Mouse (Mus musculus) forebrain, embryonic 12.5 days (tissue): ENCODE data around the gene Il17f. TPM values are rescaled to one million over a fixed set of nuclear protein-coding genes. Genes with fewer than 3 reads are reported as not detected.
A peak's percentile ranks its signal among the peaks of the same experiment; 100 is the strongest.
"Not testable (repeated sequence)": the region's sequence is repeated elsewhere in the genome, so short reads cannot be mapped to it uniquely, and the experiment has no call there.

Experiments used
- ATAC-seq: fragments of 200-750 bp; cut with Nextera tagmentation; 2 replicates; pipeline ENCODE4 v1.8.0; 2017; ENCODE audit warnings: moderate TSS enrichment; ENCODE audit not compliant: low FRiP score
- H3K27ac ChIP-seq: fragments of 300-500 bp; sonication (generic); 2 replicates; pipeline ENCODE4 v1.5.1; 2016; ENCODE audit warnings: mild to moderate bottlenecking
- H3K27me3 ChIP-seq: fragments of 300-500 bp; sonication (generic); 2 replicates; pipeline ENCODE4 v1.6.1; 2016; ENCODE audit warnings: mild to moderate bottlenecking
- H3K36me3 ChIP-seq: fragments of 300-500 bp; sonication (generic); replicated peaks from 2 replicates; pipeline ENCODE4 v1.6.1; 2016; ENCODE audit warnings: mild to moderate bottlenecking
- H3K4me1 ChIP-seq: fragments of 300-500 bp; sonication (generic); 2 replicates; pipeline ENCODE4 v1.6.1; 2016
- H3K4me2 ChIP-seq: fragments of 300-500 bp; sonication (generic); 2 replicates; pipeline ENCODE4 v1.6.1; 2016; ENCODE audit warnings: mild to moderate bottlenecking, moderate library complexity
- H3K4me3 ChIP-seq: fragments of 300-500 bp; sonication (generic); replicated peaks from 2 replicates; pipeline ENCODE4 v1.5.1; 2016; ENCODE audit warnings: mild to moderate bottlenecking
- H3K9ac ChIP-seq: fragments of 300-500 bp; sonication (generic); 2 replicates; pipeline ENCODE4 v1.6.1; 2016; ENCODE audit warnings: mild to moderate bottlenecking
- H3K9me3 ChIP-seq: fragments of 300-500 bp; sonication (generic); 2 replicates; pipeline ENCODE4 v1.6.1; 2016
- WGBS: fragments of 180-500 bp; shearing (Covaris S2); methylation state at CpG from one replicate; pipeline ENCODE4 v1.1.7; 2016; 5-methylcytosine and 5-hydroxymethylcytosine counted together
- polyA plus RNA-seq: library from polyadenylated mRNA; unstranded; fragments of >200 nt; fragmentation: Nextera tagmentation; extraction: Ambion mirVana; gene quantifications from 2 replicates; pipeline ENCODE4 v1.2.1, GENCODE M21; 2016

Il17f gene
- 0.43 TPM in 1 of 2 replicates, not detected in the other for polyA plus RNA-seq

GRCm38 (mm10) chr1:20790517-20790916, at the start of gene Il17f:
Gene Il17f (minus strand): TSS chr1:20790617.
- not testable (repeated sequence) for H3K9ac ChIP-seq, H3K27ac ChIP-seq, H3K27me3 ChIP-seq, H3K4me1 ChIP-seq, H3K9me3 ChIP-seq, H3K36me3 ChIP-seq, H3K4me2 ChIP-seq, H3K4me3 ChIP-seq, ATAC-seq
- no CpG with 5 or more reads among the region's 1 CpGs for WGBS

GRCm38 (mm10) chr1:20839911-20840310, 49.5 kb upstream of the Il17f start:
- Histone ChIP-seq H3K4me3 (no peak overlapping the region), H3K9me3 (no peaks in the 10 kb centered on the region), H3K27me3 (no peaks in the 10 kb centered on the region), H3K4me2 (no peak overlapping the region), H3K36me3 (no peaks in the 10 kb centered on the region), H3K4me1 (peaks cover under 1% of the 10 kb centered on the region; the same call in 1 of the 2 replicates), H3K9ac (no peak overlapping the region), H3K27ac (no peak overlapping the region)
- WGBS = 67% methylated on average over 3 of the region's 3 CpGs
- no peak for ATAC-seq

GRCm38 (mm10) chr1:20836551-20837125, 46.2 kb upstream of the Il17f start:
- Histone ChIP-seq H3K9me3 (no peaks in the 10 kb centered on the region), H3K27me3 (no peaks in the 10 kb centered on the region), H3K27ac (no peak overlapping the region), H3K36me3 (no peaks in the 10 kb centered on the region), H3K4me2 (no peak overlapping the region), H3K9ac (no peak overlapping the region), H3K4me3 (no peak overlapping the region), H3K4me1 (no peaks in the 10 kb centered on the region)
- no peak for ATAC-seq
- WGBS = 86% methylated on average over 3 of the region's 3 CpGs

GRCm38 (mm10) chr1:20833141-20833511, 42.7 kb upstream of the Il17f start:
- Histone ChIP-seq H3K9ac (no peak overlapping the region), H3K36me3 (no peaks in the 10 kb centered on the region), H3K4me3 (no peak overlapping the region), H3K27ac (no peak overlapping the region), H3K4me1 (no peaks in the 10 kb centered on the region), H3K4me2 (no peak overlapping the region), H3K9me3 (no peaks in the 10 kb centered on the region), H3K27me3 (no peaks in the 10 kb centered on the region)
- 91% methylated on average over 3 of the region's 4 CpGs for WGBS
- no peak for ATAC-seq

DNA sequence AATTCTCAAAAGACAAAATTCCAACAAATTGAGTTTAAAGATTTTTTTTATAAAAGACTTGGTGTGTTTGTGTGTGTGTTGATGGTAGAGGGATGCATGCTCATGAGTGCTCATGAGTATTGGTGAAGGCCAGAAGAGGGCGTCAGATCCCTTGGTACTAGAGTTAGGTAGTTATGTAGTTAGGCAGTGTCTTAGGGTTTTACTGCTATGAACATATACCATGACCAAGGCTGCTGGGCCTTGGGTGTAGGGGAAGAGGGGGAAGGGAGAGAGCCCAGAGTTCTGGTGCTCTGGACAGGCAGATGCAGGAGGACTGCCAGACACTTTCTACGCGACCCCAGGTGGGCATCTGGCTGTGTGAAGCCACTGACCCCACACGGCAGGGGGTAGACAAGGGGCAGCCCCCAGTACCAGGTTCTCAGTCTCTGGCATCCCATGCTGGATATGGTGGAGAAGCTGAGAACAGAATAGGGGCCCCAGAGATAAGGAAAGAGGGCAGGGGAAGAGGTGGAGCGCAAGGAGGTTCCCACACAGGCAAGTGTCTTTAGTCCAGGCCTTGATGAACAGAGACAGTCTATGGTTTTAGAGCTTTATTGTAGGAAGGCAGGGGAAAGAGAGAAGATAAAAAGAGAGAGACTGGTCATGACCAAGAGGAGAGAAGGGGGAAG, 42.2 kb upstream of the Il17f start:
- H3K4me1 ChIP-seq = no peaks in the 10 kb centered on the region
- no peak overlapping the region for H3K9ac ChIP-seq
- WGBS = 75% methylated on average over 5 of the region's 5 CpGs
- H3K9me3 ChIP-seq = no peaks in the 10 kb centered on the region
- no peak overlapping the region for H3K4me2 ChIP-seq
- no peaks in the 10 kb centered on the region for H3K27me3 ChIP-seq
- H3K36me3 ChIP-seq = no peaks in the 10 kb centered on the region
- no peak overlapping the region for H3K4me3 ChIP-seq
- no peak for ATAC-seq
- H3K27ac ChIP-seq = no peak overlapping the region

DNA sequence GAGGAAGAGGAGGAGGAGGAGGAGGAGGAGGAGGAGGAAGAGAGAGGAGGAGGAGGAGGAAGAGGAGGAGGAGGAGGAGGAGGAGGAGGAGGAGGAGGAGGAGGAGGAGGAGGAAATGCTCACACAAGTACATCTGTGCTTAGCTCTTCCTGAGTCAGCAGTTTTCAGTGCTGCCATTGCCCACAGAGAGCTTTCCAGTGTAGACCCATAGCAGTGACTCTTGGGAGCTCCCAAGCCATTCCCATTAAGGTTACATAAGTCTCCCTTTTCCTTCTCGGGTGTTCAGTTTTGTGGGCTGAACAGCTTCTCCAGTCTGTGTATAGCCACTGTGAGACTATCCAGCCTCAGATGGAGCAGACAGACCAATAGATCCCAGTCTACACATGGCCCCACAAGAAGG, 40.1 kb upstream of the Il17f start:
- Histone ChIP-seq H3K4me2 (no peak overlapping the region), H3K36me3 (no peaks in the 10 kb centered on the region), H3K9me3 (no peaks in the 10 kb centered on the region), H3K4me1 (no peaks in the 10 kb centered on the region), H3K27ac (no peak overlapping the region), H3K27me3 (no peaks in the 10 kb centered on the region), H3K9ac (no peak overlapping the region), H3K4me3 (no peak overlapping the region)
- no peak for ATAC-seq
- WGBS = 82% methylated on average over 1 of the region's 1 CpGs

DNA sequence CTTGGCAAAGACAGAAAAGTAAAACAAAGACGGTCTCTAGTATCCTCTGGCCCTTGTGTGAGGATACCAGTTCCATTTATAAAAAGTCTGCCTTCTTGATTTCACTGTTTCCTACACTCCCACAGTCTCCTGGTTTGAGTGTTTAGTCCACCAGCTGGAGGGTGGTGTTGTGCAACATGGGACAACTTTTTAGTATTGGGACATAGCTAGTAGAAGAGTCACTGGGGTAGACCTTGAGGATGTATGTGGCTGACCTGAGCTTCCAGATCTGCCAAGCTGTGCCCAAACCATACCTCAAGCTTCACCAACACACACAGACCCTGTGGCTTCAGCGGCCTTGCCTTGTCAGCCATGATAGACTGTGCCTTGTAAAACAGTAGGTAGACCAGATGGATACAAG, 37.6 kb upstream of the Il17f start:
- Histone ChIP-seq H3K4me1 (peaks cover 9% of the 10 kb centered on the region; the same call in 1 of the 2 replicates), H3K36me3 (no peaks in the 10 kb centered on the region), H3K4me3 (no peak overlapping the region), H3K9ac (no peak overlapping the region), H3K27me3 (no peaks in the 10 kb centered on the region), H3K27ac (no peak overlapping the region), H3K4me2 (no peak overlapping the region), H3K9me3 (no peaks in the 10 kb centered on the region)
- WGBS = 91% methylated on average over 2 of the region's 2 CpGs
- ATAC-seq = no peak

- no peak for ATAC-seq
- no peaks in the 10 kb centered on the region for H3K9me3 ChIP-seq
These were observed 34.6 kb upstream of the Il17f start for GRCm38 (mm10) chr1:20825036-20825435.

GRCm38 (mm10) chr1:20823906-20824305, 33.5 kb upstream of the Il17f start:
- Histone ChIP-seq H3K36me3 (no peaks in the 10 kb centered on the region), H3K4me1 (peaks cover 9% of the 10 kb centered on the region; the same call in 1 of the 2 replicates), H3K4me3 (no peak overlapping the region), H3K27ac (peak overlapping the region; percentile 68), H3K27me3 (no peaks in the 10 kb centered on the region), H3K4me2 (no peak overlapping the region), H3K9ac (no peak overlapping the region), H3K9me3 (no peaks in the 10 kb centered on the region)
- WGBS = 15% methylated on average over 2 of the region's 2 CpGs
- ATAC-seq = no peak

More at GRCm38 (mm10) chr1:20825036-20825435, 34.6 kb upstream of the Il17f start:
- Histone ChIP-seq H3K9ac (no peak overlapping the region), H3K27me3 (no peaks in the 10 kb centered on the region), H3K4me1 (peaks cover 9% of the 10 kb centered on the region; the same call in 1 of the 2 replicates), H3K4me2 (no peak overlapping the region), H3K4me3 (no peak overlapping the region), H3K27ac (no peak overlapping the region), H3K36me3 (no peaks in the 10 kb centered on the region)

DNA sequence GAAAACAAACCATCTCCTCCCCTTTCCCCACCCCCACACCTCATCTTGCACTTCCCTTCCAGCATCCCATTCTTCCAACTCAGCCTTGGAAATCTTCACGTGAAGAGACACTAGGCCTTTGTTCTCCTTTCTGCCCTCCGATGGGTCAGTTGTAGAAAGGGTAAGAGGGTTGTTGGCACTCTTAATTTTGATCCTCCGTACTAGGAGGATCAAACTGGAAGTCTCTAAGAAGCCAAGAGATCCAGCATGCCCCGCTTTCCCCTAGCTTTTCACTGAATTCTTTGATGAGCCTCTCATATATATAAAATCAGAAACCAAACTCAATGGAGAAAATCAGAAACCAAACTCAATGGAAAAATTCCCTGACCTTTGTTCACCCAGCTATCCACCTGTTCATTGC, 33.1 kb upstream of the Il17f start:
- no peak for ATAC-seq
- Histone ChIP-seq H3K27me3 (no peaks in the 10 kb centered on the region), H3K9me3 (no peaks in the 10 kb centered on the region), H3K9ac (no peak overlapping the region), H3K27ac (peak overlapping the region; percentile 68), H3K4me3 (no peak overlapping the region), H3K4me1 (peaks cover 13% of the 10 kb centered on the region), H3K4me2 (no peak overlapping the region), H3K36me3 (no peaks in the 10 kb centered on the region)
- WGBS = 27% methylated on average over 4 of the region's 4 CpGs

DNA sequence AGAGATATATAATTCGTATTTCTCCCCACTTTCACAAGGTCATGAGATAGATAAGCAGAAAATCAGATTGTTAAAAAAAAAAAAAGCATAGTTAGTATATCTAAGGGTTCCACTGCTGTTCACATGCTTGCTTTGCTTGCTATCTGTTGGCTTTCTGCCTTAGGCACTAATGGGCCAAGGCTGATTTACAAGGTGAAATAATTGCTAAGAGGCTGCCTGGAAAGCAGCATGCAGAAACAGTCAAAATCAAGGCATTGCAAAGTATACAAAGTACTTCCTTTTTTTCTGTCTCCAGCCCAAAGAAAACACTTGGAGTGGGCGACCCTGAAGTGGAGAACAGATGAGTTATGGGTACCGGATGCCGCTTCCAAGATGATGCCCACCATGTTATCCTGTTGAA, 30.5 kb upstream of the Il17f start:
- H3K9me3 ChIP-seq = no peaks in the 10 kb centered on the region
- no peak overlapping the region for H3K9ac ChIP-seq
- ATAC-seq = no peak
- no peak overlapping the region for H3K4me3 ChIP-seq
- no peak overlapping the region for H3K27ac ChIP-seq
- 83% methylated on average over 4 of the region's 4 CpGs for WGBS
- H3K4me2 ChIP-seq = no peak overlapping the region
- peaks cover 20% of the 10 kb centered on the region for H3K4me1 ChIP-seq
- no peaks in the 10 kb centered on the region for H3K27me3 ChIP-seq
- H3K36me3 ChIP-seq = peaks cover 19% of the 10 kb centered on the region

GRCm38 (mm10) chr1:20819771-20820605, 29.6 kb upstream of the Il17f start, which contains the start of gene Mcm3:
Gene Mcm3 (minus strand): TSS chr1:20820312.
- Histone ChIP-seq H3K27ac (no peak within 1 kb of the TSS), H3K9me3 (no peaks in the 10 kb centered on the region)
- under 1% methylated on average over 52 of the region's 52 CpGs for WGBS

More at GRCm38 (mm10) chr1:20819771-20820605, 29.6 kb upstream of the Il17f start, which contains the start of gene Mcm3:
- Histone ChIP-seq H3K4me2 (peak within 1 kb of the TSS; percentile 66), H3K4me3 (peak within 1 kb of the TSS; percentile 75), H3K27me3 (no peaks in the 10 kb centered on the region), H3K4me1 (peaks cover 20% of the 10 kb centered on the region), H3K36me3 (peaks cover 29% of the 10 kb centered on the region), H3K9ac (peak within 1 kb of the TSS; percentile 77)
- peak; percentile 99 for ATAC-seq
